Mouse (Mus musculus): ENCODE results near the gene Ano5. TPM values are rescaled to one million over a fixed set of nuclear protein-coding genes. Genes with fewer than 3 reads are reported as not detected.

Ano5 gene
- polyA plus RNA-seq, 1 experiment from 2014 or later = 0.59 TPM

DNA sequence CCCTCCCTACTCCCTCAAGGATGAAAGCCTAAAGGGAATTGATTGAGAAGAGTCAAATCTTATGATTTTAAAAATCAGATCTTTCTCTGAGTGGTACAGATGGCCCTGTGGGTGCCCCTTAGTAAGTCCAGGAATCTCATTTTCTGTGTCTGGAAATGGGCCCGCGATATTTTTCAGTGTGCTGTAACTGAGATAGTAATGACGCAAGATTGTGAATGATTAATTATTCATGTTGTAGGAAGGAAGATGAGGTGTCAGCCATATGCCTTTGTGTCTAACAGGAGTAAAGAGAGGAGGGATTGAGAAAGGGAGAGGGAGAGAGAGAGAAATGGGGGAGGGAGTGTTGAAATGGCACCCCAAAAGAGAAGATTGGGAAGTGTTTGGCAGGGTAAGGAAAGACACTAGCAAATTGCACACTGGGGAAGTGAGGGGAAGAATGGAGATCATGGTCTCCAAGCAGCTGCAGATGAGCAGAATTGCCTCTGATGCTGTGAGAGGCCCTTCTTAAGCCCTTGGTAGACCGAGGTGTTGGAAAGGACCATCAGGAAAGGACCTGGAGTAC lies 113.6 kb downstream of the Ano5 start:
- Histone ChIP-seq H3K4me3 (ENCODE audit: control insufficient read depth in 1 of 2, insufficient read depth in 1 of 2, low read depth in 1 of 2, low read length in 2 of 2) (no peak overlapping the region), H3K27ac (replicated peaks in 1 of 2; ENCODE audit: control insufficient read depth in 1 of 2, insufficient read depth in 1 of 2, low read depth in 2 of 2, low read length in 2 of 2) (no peak overlapping the region), H3K27me3 (ENCODE audit: control insufficient read depth, insufficient read depth, low read length) (peaks cover 86% of the 10 kb centered on the region), H3K36me3 (ENCODE audit: control insufficient read depth, insufficient read depth, low read length) (no peaks in the 10 kb centered on the region), H3K4me2 (ENCODE audit: low read length) (no peak overlapping the region), H3K4me1 (ENCODE audit: control insufficient read depth in 2 of 2, insufficient read depth in 2 of 2, low read length in 2 of 2) (no peaks in the 10 kb centered on the region), H3K9ac (ENCODE audit: low read length) (no peak overlapping the region), H3K9me3 (ENCODE audit: control insufficient read depth, low read length) (no peaks in the 10 kb centered on the region)
- 4% methylated on average over 4 of the region's 4 CpGs for WGBS
- ATAC-seq (ENCODE audit: insufficient number of reproducible peaks, insufficient read depth, low FRiP score, low read depth) = no peak

DNA sequence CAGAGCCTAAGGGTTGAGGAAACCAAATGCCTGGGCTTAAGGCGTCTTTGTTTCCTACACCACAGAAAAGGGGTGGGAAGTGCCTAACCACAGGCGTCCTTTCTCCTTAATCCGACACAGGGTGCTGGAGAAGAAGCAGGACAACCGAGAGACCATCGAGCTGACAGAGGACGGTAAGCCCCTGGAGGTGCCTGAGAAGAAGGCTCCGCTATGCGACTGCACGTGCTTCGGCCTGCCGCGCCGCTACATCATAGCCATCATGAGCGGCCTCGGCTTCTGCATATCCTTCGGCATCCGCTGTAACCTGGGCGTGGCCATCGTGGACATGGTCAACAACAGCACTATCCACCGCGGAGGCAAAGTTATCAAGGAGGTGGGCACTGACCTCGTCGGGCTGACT lies 114.3 kb downstream of the Ano5 start:
- under 1% methylated on average over 23 of the region's 23 CpGs for WGBS
- ATAC-seq (ENCODE audit: insufficient number of reproducible peaks, insufficient read depth, low FRiP score, low read depth) = no peak
- H3K36me3 ChIP-seq (ENCODE audit: control insufficient read depth, insufficient read depth, low read length) = no peaks in the 10 kb centered on the region

DNA sequence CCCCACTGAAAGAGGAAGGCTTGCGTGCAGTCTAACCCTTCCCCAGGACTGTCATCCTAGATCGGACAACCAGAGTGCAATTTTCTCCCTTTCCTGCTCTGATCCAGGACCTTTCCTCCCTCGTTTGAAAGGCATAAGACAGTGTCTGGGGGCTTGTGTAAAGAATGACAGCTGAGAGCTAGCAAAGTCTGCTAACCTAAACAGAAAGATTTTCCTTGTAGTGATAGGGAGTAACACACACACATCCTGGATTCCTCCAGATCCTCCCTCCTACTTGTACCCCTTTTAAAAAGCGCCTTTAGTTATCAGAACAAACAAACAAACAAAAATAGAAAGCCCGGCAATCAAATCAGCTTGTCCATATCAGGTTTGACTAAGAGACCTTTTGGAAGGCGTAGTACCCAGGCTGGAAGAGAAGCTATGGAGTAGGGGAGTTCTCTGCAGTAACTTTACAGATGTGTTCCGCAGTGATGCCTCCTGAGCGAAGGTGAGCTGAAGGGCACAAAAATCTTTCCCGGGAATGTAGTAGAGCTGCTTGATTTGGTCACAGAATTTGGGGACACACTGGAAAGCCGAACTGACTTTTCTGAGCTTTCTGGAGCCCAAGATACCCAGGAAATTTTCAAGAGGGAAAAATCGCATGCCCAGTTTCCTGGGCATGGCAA lies 114.9 kb downstream of the Ano5 start:
- no peaks in the 10 kb centered on the region for H3K9me3 ChIP-seq (ENCODE audit: control insufficient read depth, low read length)
- no peak for ATAC-seq (ENCODE audit: insufficient number of reproducible peaks, insufficient read depth, low FRiP score, low read depth)

More for the DNA sequence above, 114.3 kb downstream of the Ano5 start:
- Histone ChIP-seq H3K27ac (replicated peaks in 1 of 2; ENCODE audit: control insufficient read depth in 1 of 2, insufficient read depth in 1 of 2, low read depth in 2 of 2, low read length in 2 of 2) (no peak overlapping the region), H3K9me3 (ENCODE audit: control insufficient read depth, low read length) (no peaks in the 10 kb centered on the region), H3K9ac (ENCODE audit: low read length) (no peak overlapping the region), H3K4me2 (ENCODE audit: low read length) (no peak overlapping the region), H3K4me1 (ENCODE audit: control insufficient read depth in 2 of 2, insufficient read depth in 2 of 2, low read length in 2 of 2) (no peaks in the 10 kb centered on the region), H3K27me3 (ENCODE audit: control insufficient read depth, insufficient read depth, low read length) (peaks cover 89% of the 10 kb centered on the region), H3K4me3 (ENCODE audit: control insufficient read depth in 1 of 2, insufficient read depth in 1 of 2, low read depth in 1 of 2, low read length in 2 of 2) (no peak overlapping the region)

DNA sequence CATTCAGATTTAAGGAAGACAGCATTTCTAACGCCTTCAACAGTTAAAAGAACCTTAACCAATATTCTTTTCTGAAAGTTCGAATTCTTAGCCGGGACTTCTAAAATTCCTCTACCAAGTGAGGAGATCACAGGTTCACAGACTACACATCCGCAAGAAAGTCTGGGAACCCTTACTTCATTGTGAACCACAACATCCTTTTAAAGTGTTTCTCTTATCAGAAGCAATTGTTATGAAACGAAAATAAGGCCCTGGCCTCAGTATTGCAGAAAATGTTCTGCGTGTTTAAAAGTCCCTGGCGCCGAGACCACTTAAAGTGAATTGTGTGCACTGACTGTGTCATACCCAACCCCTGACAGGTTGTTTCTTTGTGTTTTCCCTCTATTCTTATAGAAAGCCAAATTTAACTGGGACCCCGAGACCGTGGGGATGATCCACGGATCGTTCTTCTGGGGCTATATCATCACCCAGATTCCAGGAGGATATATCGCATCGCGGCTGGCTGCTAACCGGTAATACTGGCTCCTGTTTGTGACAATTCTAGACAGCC lies 115.7 kb downstream of the Ano5 start:
- Histone ChIP-seq H3K4me3 (ENCODE audit: control insufficient read depth in 1 of 2, insufficient read depth in 1 of 2, low read depth in 1 of 2, low read length in 2 of 2) (no peak overlapping the region), H3K4me1 (ENCODE audit: control insufficient read depth in 2 of 2, insufficient read depth in 2 of 2, low read length in 2 of 2) (no peaks in the 10 kb centered on the region), H3K27me3 (ENCODE audit: control insufficient read depth, insufficient read depth, low read length) (peaks cover 90% of the 10 kb centered on the region), H3K36me3 (ENCODE audit: control insufficient read depth, insufficient read depth, low read length) (no peaks in the 10 kb centered on the region), H3K4me2 (ENCODE audit: low read length) (no peak overlapping the region), H3K9ac (ENCODE audit: low read length) (no peak overlapping the region), H3K27ac (replicated peaks in 1 of 2; ENCODE audit: control insufficient read depth in 1 of 2, insufficient read depth in 1 of 2, low read depth in 2 of 2, low read length in 2 of 2) (no peak overlapping the region), H3K9me3 (ENCODE audit: control insufficient read depth, low read length) (no peaks in the 10 kb centered on the region)
- no peak for ATAC-seq (ENCODE audit: insufficient number of reproducible peaks, insufficient read depth, low FRiP score, low read depth)
- 2% methylated on average over 16 of the region's 16 CpGs for WGBS

More for the DNA sequence above, 114.9 kb downstream of the Ano5 start:
- no peak overlapping the region for H3K27ac ChIP-seq (replicated peaks in 1 of 2; ENCODE audit: control insufficient read depth in 1 of 2, insufficient read depth in 1 of 2, low read depth in 2 of 2, low read length in 2 of 2)
- no peaks in the 10 kb centered on the region for H3K4me1 ChIP-seq (ENCODE audit: control insufficient read depth in 2 of 2, insufficient read depth in 2 of 2, low read length in 2 of 2)
- H3K9ac ChIP-seq (ENCODE audit: low read length) = no peak overlapping the region
- H3K27me3 ChIP-seq (ENCODE audit: control insufficient read depth, insufficient read depth, low read length) = peaks cover 89% of the 10 kb centered on the region
- 3% methylated on average over 11 of the region's 11 CpGs for WGBS
- no peak overlapping the region for H3K4me2 ChIP-seq (ENCODE audit: low read length)
- H3K4me3 ChIP-seq (ENCODE audit: control insufficient read depth in 1 of 2, insufficient read depth in 1 of 2, low read depth in 1 of 2, low read length in 2 of 2) = no peak overlapping the region
- no peaks in the 10 kb centered on the region for H3K36me3 ChIP-seq (ENCODE audit: control insufficient read depth, insufficient read depth, low read length)

DNA sequence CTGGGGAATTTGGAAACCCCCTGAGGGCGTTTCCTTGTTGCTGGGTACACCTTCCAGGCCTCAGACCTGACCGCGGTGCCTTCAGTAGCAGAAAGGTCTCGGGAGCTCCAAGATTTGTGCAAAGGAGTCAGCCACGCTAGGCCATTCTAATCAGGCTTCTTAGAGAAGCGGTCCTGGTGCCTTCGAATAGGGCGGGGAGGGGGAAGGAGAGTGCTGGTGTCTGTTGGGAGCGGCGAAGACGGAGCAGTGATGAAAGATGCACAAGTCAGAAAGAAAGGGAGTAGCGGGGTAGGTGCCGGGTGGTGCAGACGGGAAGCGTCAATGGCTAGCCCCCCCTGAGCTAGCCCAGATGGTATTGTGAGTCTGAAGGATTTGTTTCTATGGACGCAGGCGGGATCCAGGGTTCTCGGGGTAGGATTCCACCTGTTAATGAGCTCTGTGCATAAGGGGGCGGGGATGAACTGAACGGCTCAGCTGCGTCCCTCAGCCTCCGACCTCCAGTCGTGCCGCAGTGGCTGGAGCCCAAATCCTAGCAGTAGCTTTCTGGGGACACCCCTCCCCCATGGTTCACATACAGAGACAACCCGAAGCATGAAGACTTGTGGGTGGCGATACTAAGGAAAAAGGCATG lies 116.3 kb downstream of the Ano5 start:
- H3K4me3 ChIP-seq (ENCODE audit: control insufficient read depth in 1 of 2, insufficient read depth in 1 of 2, low read depth in 1 of 2, low read length in 2 of 2) = no peak overlapping the region
- H3K36me3 ChIP-seq (ENCODE audit: control insufficient read depth, insufficient read depth, low read length) = no peaks in the 10 kb centered on the region
- no peak for ATAC-seq (ENCODE audit: insufficient number of reproducible peaks, insufficient read depth, low FRiP score, low read depth)
- peaks cover 84% of the 10 kb centered on the region for H3K27me3 ChIP-seq (ENCODE audit: control insufficient read depth, insufficient read depth, low read length)
- H3K4me1 ChIP-seq (ENCODE audit: control insufficient read depth in 2 of 2, insufficient read depth in 2 of 2, low read length in 2 of 2) = no peaks in the 10 kb centered on the region
- no peak overlapping the region for H3K9ac ChIP-seq (ENCODE audit: low read length)
- no peak overlapping the region for H3K4me2 ChIP-seq (ENCODE audit: low read length)
- under 1% methylated on average over 26 of the region's 26 CpGs for WGBS
- no peaks in the 10 kb centered on the region for H3K9me3 ChIP-seq (ENCODE audit: control insufficient read depth, low read length)
- H3K27ac ChIP-seq (replicated peaks in 1 of 2; ENCODE audit: control insufficient read depth in 1 of 2, insufficient read depth in 1 of 2, low read depth in 2 of 2, low read length in 2 of 2) = no peak overlapping the region

DNA sequence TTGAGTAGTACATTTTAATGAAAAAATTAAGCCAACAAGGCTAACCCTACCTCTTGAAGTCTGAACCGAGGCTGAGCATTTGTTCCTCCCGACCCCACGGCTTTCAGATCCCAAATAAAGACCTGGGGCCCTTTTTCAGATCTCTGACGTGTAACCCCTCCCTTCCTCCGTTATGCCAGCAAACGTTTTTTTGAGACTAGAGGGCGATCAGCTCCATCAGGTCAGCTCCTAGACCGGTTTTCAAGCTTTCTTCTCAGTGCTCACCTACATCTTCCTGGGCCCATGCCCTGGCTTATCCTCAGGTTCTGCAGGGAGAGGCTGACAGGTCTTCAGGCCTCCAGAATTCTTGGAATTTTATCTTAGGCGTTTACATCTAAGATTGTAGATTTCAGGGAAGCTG lies 116.8 kb downstream of the Ano5 start:
- Histone ChIP-seq H3K36me3 (ENCODE audit: control insufficient read depth, insufficient read depth, low read length) (no peaks in the 10 kb centered on the region), H3K4me2 (ENCODE audit: low read length) (no peak overlapping the region), H3K4me3 (ENCODE audit: control insufficient read depth in 1 of 2, insufficient read depth in 1 of 2, low read depth in 1 of 2, low read length in 2 of 2) (no peak overlapping the region), H3K9me3 (ENCODE audit: control insufficient read depth, low read length) (no peaks in the 10 kb centered on the region), H3K27ac (replicated peaks in 1 of 2; ENCODE audit: control insufficient read depth in 1 of 2, insufficient read depth in 1 of 2, low read depth in 2 of 2, low read length in 2 of 2) (no peak overlapping the region), H3K27me3 (ENCODE audit: control insufficient read depth, insufficient read depth, low read length) (peaks cover 84% of the 10 kb centered on the region), H3K9ac (ENCODE audit: low read length) (no peak overlapping the region), H3K4me1 (ENCODE audit: control insufficient read depth in 2 of 2, insufficient read depth in 2 of 2, low read length in 2 of 2) (no peaks in the 10 kb centered on the region)
- ATAC-seq (ENCODE audit: insufficient number of reproducible peaks, insufficient read depth, low FRiP score, low read depth) = no peak
- WGBS = 1% methylated on average over 9 of the region's 9 CpGs

DNA sequence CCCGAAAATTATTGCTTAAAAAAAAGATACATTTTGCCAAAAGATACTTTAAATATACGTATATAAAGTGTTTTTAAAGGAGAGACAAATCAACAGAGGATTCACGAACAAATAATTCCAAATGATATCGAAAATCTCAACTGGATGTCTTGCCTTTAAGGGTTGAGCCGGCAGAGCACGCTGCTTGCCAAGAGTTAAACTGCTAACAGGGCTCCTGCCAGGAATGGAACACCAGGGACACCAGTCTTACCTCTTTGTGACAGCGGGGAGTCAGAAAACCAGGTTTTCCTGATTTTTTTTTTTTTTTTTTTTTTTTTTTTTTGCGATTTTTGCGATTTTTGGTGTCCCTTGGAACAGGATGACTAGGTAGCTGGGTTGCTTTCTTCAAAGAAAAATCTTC lies 117.5 kb downstream of the Ano5 start:
- Histone ChIP-seq H3K36me3 (ENCODE audit: control insufficient read depth, insufficient read depth, low read length) (no peaks in the 10 kb centered on the region), H3K27ac (replicated peaks in 1 of 2; ENCODE audit: control insufficient read depth in 1 of 2, insufficient read depth in 1 of 2, low read depth in 2 of 2, low read length in 2 of 2) (no peak overlapping the region), H3K9me3 (ENCODE audit: control insufficient read depth, low read length) (no peaks in the 10 kb centered on the region), H3K4me2 (ENCODE audit: low read length) (no peak overlapping the region), H3K4me3 (ENCODE audit: control insufficient read depth in 1 of 2, insufficient read depth in 1 of 2, low read depth in 1 of 2, low read length in 2 of 2) (no peak overlapping the region), H3K9ac (ENCODE audit: low read length) (no peak overlapping the region), H3K27me3 (ENCODE audit: control insufficient read depth, insufficient read depth, low read length) (peaks cover 86% of the 10 kb centered on the region), H3K4me1 (ENCODE audit: control insufficient read depth in 2 of 2, insufficient read depth in 2 of 2, low read length in 2 of 2) (no peaks in the 10 kb centered on the region)
- WGBS = 2% methylated on average over 9 of the region's 9 CpGs
- no peak for ATAC-seq (ENCODE audit: insufficient number of reproducible peaks, insufficient read depth, low FRiP score, low read depth)

Data from heart, embryonic 14.5 days (tissue).